Mouse (Mus musculus): ENCODE results near the gene C1qtnf7. TPM values are rescaled to one million over a fixed set of nuclear protein-coding genes. Genes with fewer than 3 reads are reported as not detected.

The C1qtnf7 gene
- polyA plus RNA-seq, 1 experiment from 2014 or later: 10.3 TPM

GRCm38 (mm10) chr5:43583326-43584120 is 68.2 kb downstream of the C1qtnf7 start:
- no peak overlapping the region for H3K9ac ChIP-seq
- no peak overlapping the region for H3K4me2 ChIP-seq (replicated peaks)
- no peak overlapping the region for H3K27ac ChIP-seq
- 84% methylated on average over 6 of the region's 6 CpGs for WGBS
- H3K9me3 ChIP-seq: no peaks in the 10 kb centered on the region
- ATAC-seq (ENCODE audit: insufficient number of reproducible peaks, insufficient read depth, low FRiP score, low TSS enrichment): no peak
- no peaks in the 10 kb centered on the region for H3K27me3 ChIP-seq
- H3K4me1 ChIP-seq: peaks cover 4% of the 10 kb centered on the region; the same call in 1 of the 2 replicates
- no peaks in the 10 kb centered on the region for H3K36me3 ChIP-seq
- H3K4me3 ChIP-seq: no peak overlapping the region

DNA sequence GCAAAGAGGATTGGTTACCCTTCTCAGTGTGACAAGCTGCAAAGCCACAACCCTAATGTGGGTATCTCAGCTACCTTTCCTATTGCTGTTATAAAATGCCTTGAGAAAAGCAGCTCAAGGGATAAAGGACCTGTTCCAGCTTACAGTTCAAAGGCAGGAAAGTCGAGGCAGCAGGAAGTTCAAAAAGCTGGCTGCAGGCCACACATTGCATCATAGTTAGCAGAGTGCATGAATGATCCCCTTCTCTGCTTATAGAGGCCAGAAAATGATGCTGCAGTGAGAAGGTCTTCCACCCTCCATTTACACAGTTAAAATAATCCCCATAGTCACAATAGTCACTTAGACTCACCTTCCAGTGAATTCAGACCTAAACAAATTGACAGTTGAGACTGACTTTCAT is 69.1 kb downstream of the C1qtnf7 start:
- WGBS: 41% methylated on average over 1 of the region's 1 CpGs
- H3K4me3 ChIP-seq: no peak overlapping the region
- no peaks in the 10 kb centered on the region for H3K27me3 ChIP-seq
- no peak for ATAC-seq (ENCODE audit: insufficient number of reproducible peaks, insufficient read depth, low FRiP score, low TSS enrichment)
- H3K9ac ChIP-seq: no peak overlapping the region
- no peak overlapping the region for H3K4me2 ChIP-seq (replicated peaks)
- no peaks in the 10 kb centered on the region for H3K36me3 ChIP-seq
- no peaks in the 10 kb centered on the region for H3K9me3 ChIP-seq
- no peak overlapping the region for H3K27ac ChIP-seq
- peaks cover 4% of the 10 kb centered on the region; the same call in 1 of the 2 replicates for H3K4me1 ChIP-seq

DNA sequence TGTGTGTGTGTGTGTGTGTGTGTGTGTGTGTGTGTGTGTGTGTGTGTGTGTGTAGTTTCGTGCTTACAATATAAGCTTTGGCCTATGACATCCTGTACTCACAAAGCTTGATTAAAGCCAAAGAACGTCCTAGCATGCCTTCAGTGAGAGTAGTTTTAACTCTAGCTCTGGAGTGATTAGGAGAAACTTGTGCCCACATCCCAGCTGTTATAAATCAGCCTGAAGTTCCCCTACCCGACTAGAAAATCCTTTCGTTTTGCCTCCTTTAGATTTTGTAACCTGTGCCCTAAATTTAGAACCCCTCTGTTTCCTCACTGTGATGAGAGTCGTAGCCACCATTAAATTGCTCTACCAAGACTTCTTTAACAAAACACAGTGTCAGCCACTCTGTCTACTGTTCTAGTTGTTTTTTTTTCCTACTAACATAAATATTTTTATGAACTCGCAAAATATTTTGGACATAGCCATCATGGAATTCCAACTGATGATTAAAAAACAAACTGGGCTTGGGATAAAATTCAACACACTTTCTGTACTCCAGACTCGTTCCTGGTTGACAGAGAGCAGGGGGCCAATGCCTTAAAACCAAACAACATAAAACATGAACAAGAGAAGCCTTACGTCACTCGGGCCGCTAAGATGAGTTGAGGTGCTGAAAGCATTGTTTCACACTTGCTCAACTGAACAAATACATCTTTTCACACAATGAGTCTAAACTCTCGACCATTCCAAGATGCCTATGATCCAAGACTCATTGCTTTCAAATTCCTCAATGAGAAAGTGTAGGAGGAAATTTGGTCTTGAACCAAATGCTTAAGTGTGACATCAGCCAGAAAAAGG is 70.3 kb downstream of the C1qtnf7 start:
- H3K4me3 ChIP-seq: no peak overlapping the region
- H3K9me3 ChIP-seq: no peaks in the 10 kb centered on the region
- 47% methylated on average over 11 of the region's 11 CpGs for WGBS
- no peak overlapping the region for H3K27ac ChIP-seq
- ATAC-seq (ENCODE audit: insufficient number of reproducible peaks, insufficient read depth, low FRiP score, low TSS enrichment): no peak
- H3K4me2 ChIP-seq (replicated peaks): no peak overlapping the region
- H3K27me3 ChIP-seq: no peaks in the 10 kb centered on the region
- H3K9ac ChIP-seq: no peak overlapping the region
- no peaks in the 10 kb centered on the region for H3K36me3 ChIP-seq
- peaks cover 4% of the 10 kb centered on the region; the same call in 1 of the 2 replicates for H3K4me1 ChIP-seq

GRCm38 (mm10) chr5:43588791-43589439 is 73.6 kb downstream of the C1qtnf7 start:
- 69% methylated on average over 5 of the region's 5 CpGs for WGBS
- H3K9me3 ChIP-seq: no peaks in the 10 kb centered on the region
- no peak for ATAC-seq (ENCODE audit: insufficient number of reproducible peaks, insufficient read depth, low FRiP score, low TSS enrichment)

GRCm38 (mm10) chr5:43589440-43589830 is 74.1 kb downstream of the C1qtnf7 start:
- WGBS: 51% methylated on average over 2 of the region's 2 CpGs
- Histone ChIP-seq H3K27ac (no peak overlapping the region), H3K4me3 (no peak overlapping the region), H3K4me2 (replicated peaks) (no peak overlapping the region), H3K27me3 (no peaks in the 10 kb centered on the region), H3K9ac (no peak overlapping the region), H3K9me3 (no peaks in the 10 kb centered on the region), H3K4me1 (no peaks in the 10 kb centered on the region; the same call in 1 of the 2 replicates), H3K36me3 (no peaks in the 10 kb centered on the region)
- no peak for ATAC-seq (ENCODE audit: insufficient number of reproducible peaks, insufficient read depth, low FRiP score, low TSS enrichment)

More at GRCm38 (mm10) chr5:43588791-43589439, 73.6 kb downstream of the C1qtnf7 start:
- H3K4me1 ChIP-seq: peaks cover 3% of the 10 kb centered on the region; the same call in 1 of the 2 replicates
- no peak overlapping the region for H3K27ac ChIP-seq
- H3K4me2 ChIP-seq (replicated peaks): no peak overlapping the region
- no peak overlapping the region for H3K9ac ChIP-seq
- no peaks in the 10 kb centered on the region for H3K36me3 ChIP-seq
- no peak overlapping the region for H3K4me3 ChIP-seq
- H3K27me3 ChIP-seq: no peaks in the 10 kb centered on the region

- 85% methylated on average over 2 of the region's 2 CpGs for WGBS
- Histone ChIP-seq H3K36me3 (no peaks in the 10 kb centered on the region), H3K4me3 (no peak overlapping the region), H3K27me3 (no peaks in the 10 kb centered on the region), H3K9me3 (no peaks in the 10 kb centered on the region), H3K4me2 (replicated peaks) (no peak overlapping the region), H3K4me1 (no peaks in the 10 kb centered on the region; the same call in 1 of the 2 replicates), H3K27ac (no peak overlapping the region), H3K9ac (no peak overlapping the region)
- ATAC-seq (ENCODE audit: insufficient number of reproducible peaks, insufficient read depth, low FRiP score, low TSS enrichment): no peak
Measured at GRCm38 (mm10) chr5:43590311-43590731, 75.0 kb downstream of the C1qtnf7 start.

GRCm38 (mm10) chr5:43601601-43602000 is 86.3 kb downstream of the C1qtnf7 start:
- Histone ChIP-seq H3K27ac (no peak overlapping the region), H3K36me3 (no peaks in the 10 kb centered on the region), H3K4me2 (replicated peaks) (no peak overlapping the region), H3K4me1 (no peaks in the 10 kb centered on the region), H3K9ac (no peak overlapping the region), H3K9me3 (no peaks in the 10 kb centered on the region), H3K27me3 (no peaks in the 10 kb centered on the region), H3K4me3 (no peak overlapping the region)
- WGBS: 82% methylated on average over 8 of the region's 8 CpGs
- ATAC-seq (ENCODE audit: insufficient number of reproducible peaks, insufficient read depth, low FRiP score, low TSS enrichment): no peak

GRCm38 (mm10) chr5:43602518-43602917 is 87.2 kb downstream of the C1qtnf7 start:
- 62% methylated on average over 3 of the region's 3 CpGs for WGBS
- Histone ChIP-seq H3K36me3 (no peaks in the 10 kb centered on the region), H3K27ac (no peak overlapping the region), H3K9ac (no peak overlapping the region), H3K9me3 (no peaks in the 10 kb centered on the region), H3K4me2 (replicated peaks) (no peak overlapping the region), H3K27me3 (no peaks in the 10 kb centered on the region), H3K4me3 (no peak overlapping the region), H3K4me1 (no peaks in the 10 kb centered on the region)
- no peak for ATAC-seq (ENCODE audit: insufficient number of reproducible peaks, insufficient read depth, low FRiP score, low TSS enrichment)

GRCm38 (mm10) chr5:43603559-43603958 is 88.2 kb downstream of the C1qtnf7 start:
- Histone ChIP-seq H3K9ac (no peak overlapping the region), H3K36me3 (no peaks in the 10 kb centered on the region), H3K27ac (no peak overlapping the region), H3K4me3 (no peak overlapping the region), H3K4me1 (no peaks in the 10 kb centered on the region), H3K9me3 (no peaks in the 10 kb centered on the region), H3K4me2 (replicated peaks) (no peak overlapping the region), H3K27me3 (no peaks in the 10 kb centered on the region)
- no peak for ATAC-seq (ENCODE audit: insufficient number of reproducible peaks, insufficient read depth, low FRiP score, low TSS enrichment)
- WGBS: 77% methylated on average over 3 of the region's 3 CpGs

DNA sequence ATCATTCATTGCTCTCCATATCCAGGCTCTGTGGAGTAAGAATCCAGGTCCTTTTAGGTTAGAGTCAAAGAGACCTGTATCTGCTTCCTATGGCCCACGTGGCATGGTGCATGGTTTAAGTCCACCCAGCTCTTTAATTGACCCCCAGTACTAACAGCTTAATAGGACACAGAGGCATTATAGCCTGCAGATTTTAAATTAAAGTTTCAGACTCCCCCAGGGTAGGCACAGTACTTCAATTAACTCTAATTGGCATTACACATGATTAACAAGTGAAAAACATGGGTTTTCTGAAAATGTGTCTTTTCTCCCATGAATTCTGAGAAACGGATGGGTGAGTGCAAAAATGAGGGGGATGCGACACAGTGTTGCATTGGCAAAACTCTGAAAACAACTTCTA is 92.7 kb downstream of the C1qtnf7 start:
- Histone ChIP-seq H3K36me3 (no peaks in the 10 kb centered on the region), H3K9ac (no peak overlapping the region), H3K9me3 (no peaks in the 10 kb centered on the region), H3K4me1 (no peaks in the 10 kb centered on the region), H3K4me2 (replicated peaks) (no peak overlapping the region), H3K4me3 (no peak overlapping the region), H3K27ac (no peak overlapping the region), H3K27me3 (no peaks in the 10 kb centered on the region)
- ATAC-seq (ENCODE audit: insufficient number of reproducible peaks, insufficient read depth, low FRiP score, low TSS enrichment): no peak
- 75% methylated on average over 3 of the region's 3 CpGs for WGBS

DNA sequence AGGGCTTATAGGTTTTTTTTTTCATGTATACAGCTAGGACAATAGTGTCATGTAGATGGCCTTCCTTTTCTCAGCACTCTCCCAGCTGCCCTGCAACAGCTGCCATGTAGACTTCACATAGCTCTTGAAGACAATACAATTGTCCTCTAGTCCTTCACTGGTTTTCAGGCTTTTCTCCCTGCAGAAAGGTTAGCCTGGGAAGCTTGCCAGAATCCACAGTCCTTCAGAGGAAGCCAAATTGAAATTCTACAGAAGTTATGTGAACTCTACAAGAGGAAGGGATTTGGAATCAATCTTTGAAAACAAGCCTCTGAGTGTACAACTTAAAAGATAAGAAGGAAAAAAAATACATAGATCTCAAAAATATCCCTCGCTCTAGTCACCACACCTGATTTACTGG is 94.4 kb downstream of the C1qtnf7 start:
- H3K4me2 ChIP-seq (replicated peaks): no peak overlapping the region
- no peaks in the 10 kb centered on the region for H3K27me3 ChIP-seq
- H3K4me1 ChIP-seq: no peaks in the 10 kb centered on the region
- no peak overlapping the region for H3K4me3 ChIP-seq
- 70% methylated on average over 1 of the region's 1 CpGs for WGBS
- ATAC-seq (ENCODE audit: insufficient number of reproducible peaks, insufficient read depth, low FRiP score, low TSS enrichment): no peak
- H3K36me3 ChIP-seq: no peaks in the 10 kb centered on the region
- H3K27ac ChIP-seq: no peak overlapping the region
- H3K9ac ChIP-seq: no peak overlapping the region
- no peaks in the 10 kb centered on the region for H3K9me3 ChIP-seq
